In the genomic region with DNA sequence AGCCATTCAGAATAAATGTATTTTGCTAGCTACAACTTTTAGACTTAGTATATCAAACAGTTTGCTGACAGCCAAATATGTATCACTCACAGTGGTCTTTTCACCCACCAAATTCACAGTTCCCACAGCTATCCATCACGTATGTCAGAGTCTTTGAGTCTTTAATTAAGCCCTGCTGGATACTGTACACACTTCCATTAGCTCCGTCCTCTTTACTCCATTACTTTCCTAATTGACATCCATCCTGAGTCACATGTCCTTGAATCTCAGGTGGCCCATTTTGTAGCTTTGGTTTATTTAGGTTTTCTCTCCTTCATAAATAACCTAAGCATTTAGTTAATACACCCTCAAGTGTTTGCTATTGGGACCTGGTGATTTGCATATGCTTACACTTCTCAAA, we compare ENCODE assay signal across 30 mouse cellular contexts.
DNase-seq lines count a peak whose midpoint lies in the region; ATAC-seq and TF ChIP-seq lines count a peak whose summit lies in the region.
"Had no signal": no experiment of that assay in that cellular context is flagged by ENCODE, and none has a peak within 500 bp of the region (broad histone marks: within the 10 kb centered on the region; RNA-seq: fewer than 3 reads in every experiment).

No protein-coding gene starts in this region.

- no peaks in the 10 kb centered on the region for H3K9me3 ChIP-seq in forebrain, postnatal 0 days (ENCODE audit: low read length)
- H3K9me3 ChIP-seq in forebrain, embryonic 12.5 days, result no peaks in the 10 kb centered on the region
- no peaks in the 10 kb centered on the region for H3K9me3 ChIP-seq in hindbrain, embryonic 13.5 days
- H3K9me3 ChIP-seq in hindbrain, embryonic 12.5 days (replicated peaks), result no peaks in the 10 kb centered on the region
- no peaks in the 10 kb centered on the region for H3K9me3 ChIP-seq in midbrain, embryonic 12.5 days
- no peaks in the 10 kb centered on the region for H3K9me3 ChIP-seq in midbrain, embryonic 11.5 days (ENCODE audit: control insufficient read depth, low read length)
- H3K9me3 ChIP-seq in neural tube, embryonic 13.5 days, result no peaks in the 10 kb centered on the region
- H3K9me3 ChIP-seq: embryonic facial prominence, embryonic 13.5 days; embryonic facial prominence, embryonic 15.5 days; forebrain, embryonic 10.5 days; forebrain, embryonic 13.5 days; forebrain, embryonic 15.5 days; G1E had no signal

- no peak overlapping the region for H3K27ac ChIP-seq in forebrain, postnatal 0 days (ENCODE audit: low read depth, low read length)
- H3K27ac ChIP-seq in forebrain, embryonic 12.5 days, result no peak overlapping the region
- 0 out of 2 replicates have a peak overlapping the region, but pooled peaks have one; percentile 31 for H3K27ac ChIP-seq in hindbrain, embryonic 13.5 days
- no peak overlapping the region for H3K27ac ChIP-seq in hindbrain, embryonic 12.5 days
- H3K27ac ChIP-seq in midbrain, embryonic 12.5 days (replicated peaks), result 0 out of 2 replicates have a peak overlapping the region, but pooled peaks have one; percentile 12
- H3K27ac ChIP-seq in midbrain, embryonic 11.5 days (ENCODE audit: low read depth, low read length), result no peak overlapping the region
- H3K27ac ChIP-seq in neural tube, embryonic 13.5 days (replicated peaks), result peak overlapping the region; percentile 70
- H3K27ac ChIP-seq: embryonic facial prominence, embryonic 13.5 days; embryonic facial prominence, embryonic 15.5 days; forebrain, embryonic 10.5 days; forebrain, embryonic 13.5 days; forebrain, embryonic 15.5 days had no signal

- no peaks in the 10 kb centered on the region for H3K27me3 ChIP-seq in forebrain, postnatal 0 days (ENCODE audit: insufficient read depth, low read length)
- H3K27me3 ChIP-seq in forebrain, embryonic 12.5 days, result no peaks in the 10 kb centered on the region
- no peaks in the 10 kb centered on the region for H3K27me3 ChIP-seq in hindbrain, embryonic 13.5 days
- H3K27me3 ChIP-seq in hindbrain, embryonic 12.5 days, result no peaks in the 10 kb centered on the region
- no peaks in the 10 kb centered on the region for H3K27me3 ChIP-seq in midbrain, embryonic 12.5 days
- no peaks in the 10 kb centered on the region for H3K27me3 ChIP-seq in midbrain, embryonic 11.5 days (ENCODE audit: control insufficient read depth, insufficient read depth, low read length)
- H3K27me3 ChIP-seq in neural tube, embryonic 13.5 days, result no peaks in the 10 kb centered on the region
- H3K27me3 ChIP-seq: CH12.LX; embryonic facial prominence, embryonic 13.5 days; embryonic facial prominence, embryonic 15.5 days; forebrain, embryonic 15.5 days; Patski had no signal

- H3K9ac ChIP-seq in forebrain, postnatal 0 days, result no peak overlapping the region
- H3K9ac ChIP-seq in forebrain, embryonic 12.5 days, result no peak overlapping the region
- H3K9ac ChIP-seq in hindbrain, embryonic 13.5 days, result no peak overlapping the region
- H3K9ac ChIP-seq in hindbrain, embryonic 12.5 days, result no peak overlapping the region
- no peak overlapping the region for H3K9ac ChIP-seq in midbrain, embryonic 12.5 days (replicated peaks)
- H3K9ac ChIP-seq in midbrain, embryonic 11.5 days (ENCODE audit: low read length), result no peak overlapping the region
- no peak overlapping the region for H3K9ac ChIP-seq in neural tube, embryonic 13.5 days
- H3K9ac ChIP-seq: embryonic facial prominence, embryonic 13.5 days; embryonic facial prominence, embryonic 15.5 days; forebrain, embryonic 13.5 days; forebrain, embryonic 15.5 days had no signal

- no peak overlapping the region for H3K4me3 ChIP-seq in forebrain, postnatal 0 days (ENCODE audit: low read depth, low read length)
- H3K4me3 ChIP-seq in forebrain, embryonic 12.5 days (replicated peaks), result no peak overlapping the region
- no peak overlapping the region for H3K4me3 ChIP-seq in hindbrain, embryonic 13.5 days
- no peak overlapping the region for H3K4me3 ChIP-seq in hindbrain, embryonic 12.5 days
- no peak overlapping the region for H3K4me3 ChIP-seq in midbrain, embryonic 12.5 days
- H3K4me3 ChIP-seq in midbrain, embryonic 11.5 days (ENCODE audit: low read depth, low read length), result no peak overlapping the region
- no peak overlapping the region for H3K4me3 ChIP-seq in neural tube, embryonic 13.5 days
- H3K4me3 ChIP-seq: embryonic facial prominence, embryonic 13.5 days; embryonic facial prominence, embryonic 15.5 days; erythroblast, embryonic 14.5 days; forebrain, embryonic 10.5 days; forebrain, embryonic 13.5 days; forebrain, embryonic 15.5 days had no signal

- TF ChIP-seq CTCF in forebrain, postnatal 0 days (IDR thresholded peaks at IDR 0.05; ENCODE audit: low read depth), result no peak

- DNase-seq in forebrain, postnatal 0 days, result no peak
- no peak for DNase-seq in midbrain, embryonic 11.5 days (ENCODE audit: low spot score, missing footprints)
- no peak for DNase-seq in neural tube, embryonic 10.5 days (ENCODE audit: extremely low spot score, low spot score)
- DNase-seq: adrenal gland, adult 8-10 months; adrenal gland, postnatal 14 days; adrenal gland, postnatal 36 days; B cell, adult 2 months; cerebellum, adult 11 months; cerebellum, adult 18-20 months; cerebellum, adult 8-10 months; cerebellum, adult 9-11 months; cerebellum, postnatal 14 days; cerebellum, postnatal 36 days; embryo, embryonic 11 days had no signal

- 27% methylated on average over 2 of the region's 2 CpGs for WGBS in forebrain, postnatal 0 days
- 28% methylated on average over 2 of the region's 2 CpGs for WGBS in forebrain, embryonic 12.5 days
- 44% methylated on average over 2 of the region's 2 CpGs for WGBS in hindbrain, embryonic 13.5 days
- WGBS in hindbrain, embryonic 12.5 days, result 39% methylated on average over 2 of the region's 2 CpGs
- WGBS in midbrain, embryonic 12.5 days, result 56% methylated on average over 2 of the region's 2 CpGs
- 77% methylated on average over 2 of the region's 2 CpGs for WGBS in midbrain, embryonic 11.5 days
- WGBS in neural tube, embryonic 13.5 days, result 34% methylated on average over 2 of the region's 2 CpGs

- H3K4me2 ChIP-seq in forebrain, postnatal 0 days (ENCODE audit: low read depth), result no peak overlapping the region
- H3K4me2 ChIP-seq in forebrain, embryonic 12.5 days, result no peak overlapping the region
- H3K4me2 ChIP-seq in hindbrain, embryonic 13.5 days, result no peak overlapping the region
- H3K4me2 ChIP-seq in hindbrain, embryonic 12.5 days (replicated peaks), result no peak overlapping the region
- no peak overlapping the region for H3K4me2 ChIP-seq in midbrain, embryonic 12.5 days (replicated peaks)
- H3K4me2 ChIP-seq in midbrain, embryonic 11.5 days, result no peak overlapping the region
- H3K4me2 ChIP-seq in neural tube, embryonic 13.5 days, result no peak overlapping the region
- H3K4me2 ChIP-seq: embryonic facial prominence, embryonic 13.5 days; embryonic facial prominence, embryonic 15.5 days; forebrain, embryonic 13.5 days; forebrain, embryonic 15.5 days had no signal

- H3K4me1 ChIP-seq in forebrain, postnatal 0 days (ENCODE audit: insufficient read depth), result no peaks in the 10 kb centered on the region
- peaks cover 13% of the 10 kb centered on the region for H3K4me1 ChIP-seq in forebrain, embryonic 12.5 days
- peaks cover 16% of the 10 kb centered on the region for H3K4me1 ChIP-seq in hindbrain, embryonic 13.5 days (replicated peaks)
- peaks cover 8% of the 10 kb centered on the region for H3K4me1 ChIP-seq in hindbrain, embryonic 12.5 days
- peaks cover 14% of the 10 kb centered on the region; the same call in 1 of the 2 replicates for H3K4me1 ChIP-seq in midbrain, embryonic 12.5 days
- no peaks in the 10 kb centered on the region for H3K4me1 ChIP-seq in midbrain, embryonic 11.5 days (ENCODE audit: control insufficient read depth, insufficient read depth, low read length)
- peaks cover 33% of the 10 kb centered on the region for H3K4me1 ChIP-seq in neural tube, embryonic 13.5 days (replicated peaks)
- H3K4me1 ChIP-seq: embryonic facial prominence, embryonic 15.5 days had no signal

- no peaks in the 10 kb centered on the region for H3K36me3 ChIP-seq in forebrain, postnatal 0 days (ENCODE audit: insufficient read depth)
- no peaks in the 10 kb centered on the region for H3K36me3 ChIP-seq in forebrain, embryonic 12.5 days (replicated peaks)
- H3K36me3 ChIP-seq in hindbrain, embryonic 13.5 days, result no peaks in the 10 kb centered on the region
- H3K36me3 ChIP-seq in hindbrain, embryonic 12.5 days, result no peaks in the 10 kb centered on the region
- no peaks in the 10 kb centered on the region for H3K36me3 ChIP-seq in midbrain, embryonic 12.5 days
- no peaks in the 10 kb centered on the region for H3K36me3 ChIP-seq in midbrain, embryonic 11.5 days (ENCODE audit: control insufficient read depth, insufficient read depth, low read length)
- H3K36me3 ChIP-seq in neural tube, embryonic 13.5 days, result no peaks in the 10 kb centered on the region
- H3K36me3 ChIP-seq: embryonic facial prominence, embryonic 13.5 days; embryonic facial prominence, embryonic 15.5 days; forebrain, embryonic 10.5 days; forebrain, embryonic 15.5 days had no signal

- ATAC-seq in forebrain, postnatal 0 days, result peak; percentile 25; the same call in 1 of the 2 replicates
- no peak for ATAC-seq in forebrain, embryonic 12.5 days (ENCODE audit: low FRiP score)
- no peak for ATAC-seq in hindbrain, embryonic 13.5 days (ENCODE audit: low FRiP score)
- no peak for ATAC-seq in hindbrain, embryonic 12.5 days (ENCODE audit: low FRiP score)
- no peak for ATAC-seq in midbrain, embryonic 12.5 days (ENCODE audit: low FRiP score, low read depth)
- ATAC-seq in midbrain, embryonic 11.5 days (ENCODE audit: low FRiP score), result no peak
- peak; percentile 76; the same call in 1 of the 2 replicates for ATAC-seq in neural tube, embryonic 13.5 days (ENCODE audit: low read depth)
- ATAC-seq: activated CD4-positive, CD25-positive, alpha-beta regulatory T cell, adult 4 months; CD4-positive, CD25-positive, alpha-beta regulatory T cell, adult 4 months; forebrain, embryonic 13.5 days; forebrain, embryonic 15.5 days; Patski had no signal

Comparison
In these comparisons a context has a peak if more than half of its experiments do, and no peak if none do; other contexts are left out.
1. ATAC-seq: peak in forebrain, postnatal 0 days (single experiment) and neural tube, embryonic 13.5 days (single experiment); none in forebrain, embryonic 12.5 days (single experiment), hindbrain, embryonic 13.5 days (single experiment), hindbrain, embryonic 12.5 days (single experiment), midbrain, embryonic 12.5 days (single experiment) and midbrain, embryonic 11.5 days (single experiment).
2. H3K27ac ChIP-seq: peak in hindbrain, embryonic 13.5 days (single experiment), midbrain, embryonic 12.5 days (single experiment) and neural tube, embryonic 13.5 days (single experiment); none in forebrain, postnatal 0 days (single experiment), forebrain, embryonic 12.5 days (single experiment), hindbrain, embryonic 12.5 days (single experiment) and midbrain, embryonic 11.5 days (single experiment).